Mouse (Mus musculus): ENCODE measurements around the gene Whamm. TPM values are rescaled to one million over a fixed set of nuclear protein-coding genes. Genes with fewer than 3 reads are reported as not detected.
A peak's percentile ranks its signal among the peaks of the same experiment; 100 is the strongest.

The Whamm gene
- polyA plus RNA-seq, 1 experiment from 2014 or later: 7.6 TPM

DNA sequence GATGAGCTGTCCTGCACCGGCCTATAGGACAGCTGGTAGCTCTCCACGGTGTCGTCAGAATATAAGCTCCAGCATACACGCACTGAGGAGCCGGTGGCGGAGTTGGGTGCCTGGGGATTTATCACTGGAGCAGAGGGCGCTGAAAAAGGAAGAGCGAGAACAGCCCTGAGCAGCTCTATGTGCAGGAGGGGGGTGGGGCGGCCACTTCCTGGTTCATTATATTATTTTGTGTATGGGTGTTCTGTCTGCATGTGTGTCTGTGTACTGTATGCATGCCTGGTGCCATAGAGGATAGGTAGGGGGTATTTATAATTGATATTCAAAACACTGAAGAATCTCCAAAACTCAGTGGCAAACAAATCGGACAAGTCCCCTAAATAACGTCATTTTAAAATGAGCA, 22.2 kb upstream of the Whamm start:
- H3K27ac ChIP-seq (ENCODE audit: poor library complexity, severe bottlenecking): no peak overlapping the region
- WGBS: 63% methylated on average over 11 of the region's 11 CpGs
- H3K4me3 ChIP-seq: no peak overlapping the region
- peaks cover 83% of the 10 kb centered on the region for H3K36me3 ChIP-seq
- H3K4me2 ChIP-seq: no peak overlapping the region
- ATAC-seq (ENCODE audit: insufficient number of reproducible peaks, low FRiP score): no peak
- peaks cover 4% of the 10 kb centered on the region; the same call in 1 of the 2 replicates for H3K4me1 ChIP-seq (replicated peaks)
- no peaks in the 10 kb centered on the region for H3K27me3 ChIP-seq (replicated peaks)
- H3K9me3 ChIP-seq (replicated peaks): no peaks in the 10 kb centered on the region
- H3K9ac ChIP-seq: no peak overlapping the region

- H3K36me3 ChIP-seq: peaks cover 62% of the 10 kb centered on the region
- no peak overlapping the region for H3K4me2 ChIP-seq
- H3K9ac ChIP-seq: no peak overlapping the region
- no peak overlapping the region for H3K4me3 ChIP-seq
- WGBS: 37% methylated on average over 4 of the region's 4 CpGs
- H3K27ac ChIP-seq (ENCODE audit: poor library complexity, severe bottlenecking): no peak overlapping the region
- ATAC-seq (ENCODE audit: insufficient number of reproducible peaks, low FRiP score): no peak
- H3K4me1 ChIP-seq (replicated peaks): peaks cover 10% of the 10 kb centered on the region
- H3K27me3 ChIP-seq (replicated peaks): no peaks in the 10 kb centered on the region
- no peaks in the 10 kb centered on the region for H3K9me3 ChIP-seq (replicated peaks)
Observed at GRCm38 (mm10) chr7:81553589-81553988, 17.5 kb upstream of the Whamm start.

DNA sequence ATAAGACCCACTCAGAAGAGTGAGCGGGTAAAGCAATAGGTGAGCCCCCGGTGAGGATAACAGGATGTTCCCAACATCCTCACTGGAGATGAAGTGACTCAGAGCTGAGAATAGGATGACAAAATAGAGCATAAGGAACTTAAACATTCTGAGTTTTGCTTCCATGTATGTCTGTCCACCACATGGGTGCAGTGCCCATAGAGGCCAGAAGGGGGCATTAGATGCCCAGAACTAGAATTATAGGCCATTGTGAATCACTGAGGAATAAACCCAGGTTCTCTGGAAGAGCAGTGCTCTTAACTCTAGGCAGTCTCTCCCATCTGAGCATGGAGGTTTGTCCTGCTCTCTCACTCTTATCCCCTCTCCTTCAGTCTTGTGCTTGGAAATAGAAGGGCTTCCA, 16.7 kb upstream of the Whamm start:
- WGBS: 78% methylated on average over 2 of the region's 2 CpGs

GRCm38 (mm10) chr7:81556839-81557238, 14.2 kb upstream of the Whamm start:
- peaks cover 47% of the 10 kb centered on the region for H3K36me3 ChIP-seq
- no peaks in the 10 kb centered on the region for H3K9me3 ChIP-seq (replicated peaks)
- peaks cover 30% of the 10 kb centered on the region for H3K4me1 ChIP-seq (replicated peaks)
- no peak overlapping the region for H3K27ac ChIP-seq (ENCODE audit: poor library complexity, severe bottlenecking)
- H3K9ac ChIP-seq: no peak overlapping the region
- no peak for ATAC-seq (ENCODE audit: insufficient number of reproducible peaks, low FRiP score)
- H3K4me2 ChIP-seq: no peak overlapping the region
- no peaks in the 10 kb centered on the region for H3K27me3 ChIP-seq (replicated peaks)
- WGBS: 71% methylated on average over 4 of the region's 4 CpGs
- H3K4me3 ChIP-seq: no peak overlapping the region

More for the DNA sequence above, 16.7 kb upstream of the Whamm start:
- no peak for ATAC-seq (ENCODE audit: insufficient number of reproducible peaks, low FRiP score)
- H3K27me3 ChIP-seq (replicated peaks): no peaks in the 10 kb centered on the region
- no peak overlapping the region for H3K9ac ChIP-seq
- no peak overlapping the region for H3K4me3 ChIP-seq
- no peaks in the 10 kb centered on the region for H3K9me3 ChIP-seq (replicated peaks)
- H3K36me3 ChIP-seq: peaks cover 62% of the 10 kb centered on the region
- no peak overlapping the region for H3K27ac ChIP-seq (ENCODE audit: poor library complexity, severe bottlenecking)
- peaks cover 10% of the 10 kb centered on the region for H3K4me1 ChIP-seq (replicated peaks)
- no peak overlapping the region for H3K4me2 ChIP-seq

- no peak overlapping the region for H3K27ac ChIP-seq (ENCODE audit: poor library complexity, severe bottlenecking)
- H3K4me2 ChIP-seq: no peak overlapping the region
- peaks cover 41% of the 10 kb centered on the region for H3K36me3 ChIP-seq
- peaks cover 30% of the 10 kb centered on the region for H3K4me1 ChIP-seq (replicated peaks)
- ATAC-seq (ENCODE audit: insufficient number of reproducible peaks, low FRiP score): no peak
- no peak overlapping the region for H3K9ac ChIP-seq
- WGBS: 66% methylated on average over 7 of the region's 7 CpGs
- H3K27me3 ChIP-seq (replicated peaks): no peaks in the 10 kb centered on the region
- no peak overlapping the region for H3K4me3 ChIP-seq
- H3K9me3 ChIP-seq (replicated peaks): no peaks in the 10 kb centered on the region
Observed at GRCm38 (mm10) chr7:81557252-81557984, 13.6 kb upstream of the Whamm start.

DNA sequence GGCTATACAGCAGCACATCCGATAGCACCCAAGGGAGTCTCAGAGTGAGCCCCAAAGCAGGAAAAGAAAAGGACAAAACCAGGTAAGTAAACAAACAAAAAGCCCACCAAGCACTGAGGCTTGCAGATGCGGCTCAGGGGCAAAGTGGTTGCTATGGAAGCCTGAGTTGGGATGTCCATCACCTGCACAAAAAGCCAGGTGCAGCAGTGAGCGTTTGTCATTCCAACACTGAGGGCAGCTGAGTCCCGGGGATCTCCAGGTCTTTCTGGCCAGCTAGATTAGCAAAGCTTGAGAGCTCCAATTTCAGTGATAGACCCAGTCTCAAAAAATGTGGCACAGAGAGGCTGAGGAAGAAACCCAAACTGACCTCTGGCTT, 13.1 kb upstream of the Whamm start:
- H3K4me3 ChIP-seq: no peak overlapping the region
- H3K4me1 ChIP-seq (replicated peaks): peaks cover 32% of the 10 kb centered on the region
- no peak overlapping the region for H3K9ac ChIP-seq
- H3K4me2 ChIP-seq: no peak overlapping the region
- H3K9me3 ChIP-seq (replicated peaks): no peaks in the 10 kb centered on the region
- H3K36me3 ChIP-seq: peaks cover 36% of the 10 kb centered on the region
- H3K27ac ChIP-seq (ENCODE audit: poor library complexity, severe bottlenecking): no peak overlapping the region
- no peaks in the 10 kb centered on the region for H3K27me3 ChIP-seq (replicated peaks)
- WGBS: 50% methylated on average over 4 of the region's 4 CpGs
- no peak for ATAC-seq (ENCODE audit: insufficient number of reproducible peaks, low FRiP score)

DNA sequence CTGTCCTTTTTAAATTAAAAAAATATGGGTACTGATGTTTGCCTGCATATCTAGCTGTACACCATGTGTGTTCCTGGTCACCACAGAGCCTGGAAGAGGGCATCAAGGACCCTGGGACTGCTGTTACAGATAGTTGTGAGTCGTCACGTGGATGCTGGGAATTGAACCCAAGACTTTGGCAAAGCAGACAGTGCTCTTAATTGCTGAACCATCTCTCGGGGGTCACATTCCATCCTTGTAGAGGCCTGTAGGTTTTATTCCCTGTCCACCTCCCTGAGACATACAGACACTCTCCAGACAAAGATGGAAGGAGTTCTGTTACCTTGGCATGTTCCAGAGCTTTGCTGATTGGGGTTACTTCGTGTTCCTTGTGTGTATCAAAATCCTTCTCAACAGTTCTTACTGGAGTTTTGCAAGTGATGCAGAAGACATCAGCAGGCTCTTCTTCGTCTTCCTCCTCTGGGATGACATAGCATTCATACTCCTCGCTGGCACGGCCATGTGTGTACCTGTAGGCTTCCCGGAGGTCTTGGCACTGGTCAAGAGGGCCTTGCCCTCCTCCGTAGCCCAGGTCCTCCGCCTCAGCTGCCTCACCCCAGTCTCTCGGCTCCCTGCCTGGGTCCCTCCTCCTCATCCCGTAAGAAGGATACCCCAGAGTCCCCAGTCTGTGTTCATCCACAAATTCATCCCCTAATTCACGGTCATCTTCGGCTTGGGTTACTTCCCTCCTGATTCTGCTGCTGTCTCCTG, 11.7 kb upstream of the Whamm start:
- no peak overlapping the region for H3K27ac ChIP-seq (ENCODE audit: poor library complexity, severe bottlenecking)
- 81% methylated on average over 14 of the region's 14 CpGs for WGBS
- H3K36me3 ChIP-seq: peaks cover 25% of the 10 kb centered on the region
- ATAC-seq (ENCODE audit: insufficient number of reproducible peaks, low FRiP score): no peak
- no peak overlapping the region for H3K4me2 ChIP-seq
- H3K9ac ChIP-seq: no peak overlapping the region
- no peaks in the 10 kb centered on the region for H3K27me3 ChIP-seq (replicated peaks)
- H3K4me3 ChIP-seq: no peak overlapping the region
- no peaks in the 10 kb centered on the region for H3K9me3 ChIP-seq (replicated peaks)
- H3K4me1 ChIP-seq (replicated peaks): peaks cover 38% of the 10 kb centered on the region

GRCm38 (mm10) chr7:81560101-81561049, 10.7 kb upstream of the Whamm start:
- H3K36me3 ChIP-seq: peaks cover 24% of the 10 kb centered on the region
- no peaks in the 10 kb centered on the region for H3K9me3 ChIP-seq (replicated peaks)
- H3K4me1 ChIP-seq (replicated peaks): peaks cover 43% of the 10 kb centered on the region
- no peaks in the 10 kb centered on the region for H3K27me3 ChIP-seq (replicated peaks)
- H3K27ac ChIP-seq (ENCODE audit: poor library complexity, severe bottlenecking): peak overlapping the region; percentile 50
- no peak for ATAC-seq (ENCODE audit: insufficient number of reproducible peaks, low FRiP score)
- H3K4me2 ChIP-seq: no peak overlapping the region
- H3K9ac ChIP-seq: no peak overlapping the region
- no peak overlapping the region for H3K4me3 ChIP-seq
- 51% methylated on average over 8 of the region's 8 CpGs for WGBS

DNA sequence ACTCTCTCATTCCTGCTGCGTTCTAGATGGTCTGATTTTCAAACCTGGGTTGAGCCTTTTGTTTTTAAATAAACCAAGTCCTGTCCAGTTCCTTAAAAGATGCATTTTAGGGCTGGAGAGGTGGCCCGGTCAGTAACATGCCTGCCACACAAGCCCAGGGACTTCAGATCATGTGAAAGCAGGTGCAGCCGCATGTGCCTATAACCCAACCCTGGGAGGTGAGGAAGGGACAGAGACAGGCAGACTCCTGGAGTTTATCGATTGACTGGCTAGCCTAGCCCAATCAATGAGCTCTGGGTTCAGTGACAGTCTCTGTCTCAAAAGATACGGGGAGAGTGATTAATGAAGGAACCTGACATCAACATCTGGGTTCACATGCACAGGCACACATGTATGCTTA, 9.9 kb upstream of the Whamm start:
- H3K9ac ChIP-seq: no peak overlapping the region
- H3K27ac ChIP-seq (ENCODE audit: poor library complexity, severe bottlenecking): peak overlapping the region; percentile 33; the same call in 1 of the 2 replicates
- 72% methylated on average over 5 of the region's 5 CpGs for WGBS
- H3K27me3 ChIP-seq (replicated peaks): no peaks in the 10 kb centered on the region
- ATAC-seq (ENCODE audit: insufficient number of reproducible peaks, low FRiP score): no peak
- peaks cover 46% of the 10 kb centered on the region for H3K4me1 ChIP-seq (replicated peaks)
- peaks cover 24% of the 10 kb centered on the region for H3K36me3 ChIP-seq
- H3K4me3 ChIP-seq: no peak overlapping the region
- no peaks in the 10 kb centered on the region for H3K9me3 ChIP-seq (replicated peaks)
- H3K4me2 ChIP-seq: no peak overlapping the region

DNA sequence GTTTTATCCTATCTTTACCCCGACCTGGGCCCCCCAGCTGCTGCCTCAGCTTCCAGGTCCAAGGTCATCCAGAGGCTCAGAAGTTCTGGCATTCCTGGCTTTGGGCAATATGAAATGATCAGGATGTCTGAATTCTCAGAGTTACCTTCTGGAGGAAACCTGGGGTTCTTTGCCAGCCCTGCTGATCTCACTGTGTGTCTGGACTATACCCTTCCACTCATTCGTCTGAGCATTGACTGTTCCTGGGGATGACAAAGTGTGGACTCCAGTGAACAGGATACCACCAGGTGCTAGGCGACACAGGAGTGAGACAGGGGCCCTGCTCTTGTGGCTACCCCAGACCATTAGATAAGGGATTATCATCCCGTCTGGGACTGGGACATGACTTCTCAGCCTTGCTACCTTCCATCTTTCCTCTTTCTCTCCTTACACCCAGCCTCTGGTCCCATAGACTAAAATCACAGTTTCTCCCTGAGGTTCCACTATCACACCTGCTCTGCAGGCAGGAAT, 7.5 kb upstream of the Whamm start:
- Histone ChIP-seq H3K4me1 (replicated peaks) (peaks cover 54% of the 10 kb centered on the region), H3K27me3 (replicated peaks) (no peaks in the 10 kb centered on the region), H3K9me3 (replicated peaks) (no peaks in the 10 kb centered on the region), H3K4me3 (no peak overlapping the region; the same call in 1 of the 2 replicates), H3K27ac (ENCODE audit: poor library complexity, severe bottlenecking) (peak overlapping the region; percentile 9; the same call in 1 of the 2 replicates), H3K36me3 (peaks cover 13% of the 10 kb centered on the region; the same call in 1 of the 2 replicates), H3K4me2 (peak overlapping the region; percentile 80), H3K9ac (0 out of 2 replicates have a peak overlapping the region, but pooled peaks have one; percentile 23)
- 40% methylated on average over 4 of the region's 4 CpGs for WGBS
- no peak for ATAC-seq (ENCODE audit: insufficient number of reproducible peaks, low FRiP score)

All from heart, embryonic 12.5 days (tissue).